Mouse (Mus musculus) cerebellum, postnatal 14 days (tissue): Measurements from ENCODE around the gene Exoc1.

Experiments used
- DNase-seq, 2 experiments: peaks; one replicate each; pipeline ENCODE4 v3.0.0; 2021; ENCODE audit warnings: mixed read lengths in 2 of 2

Gene Exoc1

DNA sequence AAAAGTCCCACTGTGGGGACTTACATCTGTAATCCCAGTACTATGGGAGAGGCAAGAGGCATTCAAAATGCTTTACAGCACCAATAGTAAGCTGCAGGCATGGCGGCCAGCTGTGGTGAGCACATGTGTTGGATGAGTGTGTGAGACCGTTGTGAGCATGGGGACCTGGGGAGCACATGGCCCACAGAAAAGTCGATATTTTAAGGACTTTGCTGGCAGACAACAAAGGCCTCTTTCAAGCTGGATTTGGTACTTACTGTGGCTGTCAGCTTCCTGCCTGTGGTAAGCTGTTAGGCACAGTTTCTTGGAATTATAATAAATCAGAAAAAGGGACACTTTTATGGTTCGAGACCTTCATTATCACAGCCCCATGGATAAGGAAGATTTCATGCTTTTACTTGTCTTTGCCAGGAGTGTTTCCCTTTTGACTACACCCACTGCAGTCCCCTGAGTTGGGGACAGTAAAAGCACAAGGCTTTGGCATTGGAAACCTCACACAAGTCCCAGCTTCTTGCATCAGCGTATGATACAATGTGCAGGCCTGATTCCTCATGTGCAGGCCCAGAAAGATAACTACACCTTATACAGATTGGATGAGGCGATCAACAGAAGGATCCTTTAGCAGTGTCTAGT, 83.9 kb downstream of the Exoc1 start:
- no peak for DNase-seq

DNA sequence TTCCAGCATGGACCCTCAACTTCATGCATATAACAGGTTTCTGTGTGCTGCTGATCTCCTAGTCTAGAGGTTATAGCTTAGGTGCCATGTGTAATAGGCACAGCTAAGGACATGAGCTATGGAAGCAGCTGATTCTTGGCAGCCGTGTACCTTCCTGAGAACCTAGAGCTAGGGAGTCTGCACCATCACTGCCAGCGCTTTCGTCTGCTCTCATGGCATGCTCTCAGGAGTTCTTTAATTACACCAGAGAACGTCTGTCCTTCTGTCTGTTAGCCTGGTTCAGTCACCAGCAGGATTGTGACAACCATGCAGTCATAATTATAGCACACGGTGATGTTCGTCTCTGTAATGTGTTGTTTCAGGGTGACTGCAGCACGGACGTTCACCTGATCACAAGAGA, 86.2 kb downstream of the Exoc1 start:
- no peak for DNase-seq

DNA sequence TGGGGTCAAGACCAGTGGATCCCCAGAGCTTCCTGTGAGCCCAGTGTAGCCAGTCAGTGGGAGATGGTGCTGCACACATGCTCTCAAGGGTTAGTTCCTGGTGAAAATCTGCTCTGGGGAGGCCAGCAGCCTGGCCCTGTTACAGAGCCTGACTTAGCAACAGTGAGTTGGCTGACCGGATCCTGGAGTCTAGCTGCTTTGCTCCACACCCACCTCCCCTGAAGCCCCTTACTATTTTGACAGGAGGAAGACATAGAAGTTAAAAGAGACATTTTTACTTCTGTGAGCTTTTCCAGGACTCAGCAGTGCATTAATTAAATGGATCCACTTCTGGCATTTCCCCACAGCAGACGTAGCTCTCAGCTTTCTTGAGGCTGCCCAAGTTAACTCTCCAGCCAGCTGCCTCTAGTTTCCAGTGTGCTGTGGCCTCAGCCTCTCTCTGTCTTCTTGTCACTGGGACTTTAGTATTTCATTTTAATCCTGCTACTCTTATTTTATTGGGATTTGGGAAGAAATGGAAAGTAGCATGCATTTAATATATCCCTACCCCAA, 87.2 kb downstream of the Exoc1 start:
- DNase-seq: no peak

DNA sequence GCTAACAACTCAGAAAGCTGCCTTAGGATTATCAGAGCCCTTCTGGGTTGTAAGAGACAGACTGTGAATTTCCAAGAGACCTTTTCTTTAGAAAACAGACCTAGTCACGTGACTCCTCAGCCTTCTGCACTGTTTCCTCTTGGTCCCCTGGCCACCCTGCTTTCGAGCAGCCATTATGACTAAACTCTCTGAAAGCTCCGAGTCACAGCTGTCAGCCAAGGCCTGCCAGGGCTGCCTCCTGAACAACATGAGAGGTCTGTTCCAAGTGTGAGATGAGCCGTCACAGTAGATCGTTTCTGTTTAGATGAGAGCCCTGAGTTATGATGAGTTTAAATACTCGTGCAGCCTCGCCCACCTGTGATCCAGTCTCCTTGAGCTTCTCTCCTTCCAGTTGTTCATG, 89.6 kb downstream of the Exoc1 start:
- peak; percentile 7 to 24 for DNase-seq
